20 mouse cellular contexts compared by ENCODE assay signal in genomic region chr13:75832697-75833096, GRCm38 (mm10). TPM values are rescaled to one million over a fixed set of nuclear protein-coding genes. Genes with fewer than 3 reads are reported as not detected.
A peak's percentile ranks its signal among the peaks of the same experiment; 100 is the strongest.
DNase-seq lines count a peak whose midpoint lies in the region; ATAC-seq and TF ChIP-seq lines count a peak whose summit lies in the region.
"Had no signal": no experiment of that assay in that cellular context is flagged by ENCODE, and none has a peak within 500 bp of the region (broad histone marks: within the 10 kb centered on the region; RNA-seq: fewer than 3 reads in every experiment).

No protein-coding gene starts in this region.

- TF ChIP-seq CTCF in midbrain, postnatal 0 days (IDR thresholded peaks at IDR 0.05) = no peak

- peak; percentile 28 for DNase-seq in heart, adult 11 months
- no peak for DNase-seq in heart, adult 18-20 months
- DNase-seq in layer of hippocampus, adult 11-12 months (ENCODE audit: low spot score) = no peak
- no peak for DNase-seq in midbrain, postnatal 0 days (ENCODE audit: low spot score)
- DNase-seq in spleen, postnatal 10 days (ENCODE audit: low spot score in 2 of 2) = no peak
- DNase-seq: adrenal gland, postnatal 25 days; cerebellum, adult 18-20 months; cerebellum, adult 9-11 months; cerebellum, postnatal 36 days; forebrain, postnatal 0 days; gastrocnemius, postnatal 14 days; heart, postnatal 10 days; heart, postnatal 4 days had no signal

- H3K9ac ChIP-seq in midbrain, postnatal 0 days (replicated peaks; ENCODE audit: low read length, poor library complexity, severe bottlenecking) = no peak overlapping the region
- H3K9ac ChIP-seq: forebrain, embryonic 13.5 days; forebrain, postnatal 0 days; hindbrain, embryonic 12.5 days had no signal

- H3K9me3 ChIP-seq in midbrain, postnatal 0 days (ENCODE audit: low read length) = no peaks in the 10 kb centered on the region
- H3K9me3 ChIP-seq: embryonic facial prominence, embryonic 10.5 days; forebrain, embryonic 13.5 days; heart, embryonic 10.5 days; hindbrain, embryonic 12.5 days had no signal

- H3K27me3 ChIP-seq in midbrain, postnatal 0 days (ENCODE audit: insufficient read depth, low read length) = no peaks in the 10 kb centered on the region
- H3K27me3 ChIP-seq: forebrain, embryonic 13.5 days; hindbrain, embryonic 12.5 days had no signal

- peak; percentile 90 for ATAC-seq in activated CD4-positive, CD25-positive, alpha-beta regulatory T cell, adult 4 months
- ATAC-seq in inflammation-experienced regulatory T-cells, adult 6 months = peak; percentile 91
- no peak for ATAC-seq in midbrain, postnatal 0 days (ENCODE audit: low FRiP score)
- ATAC-seq: forebrain, embryonic 13.5 days; hindbrain, embryonic 16.5 days had no signal

- no peaks in the 10 kb centered on the region for H3K4me1 ChIP-seq in midbrain, postnatal 0 days (ENCODE audit: insufficient read depth, low read length)
- H3K4me1 ChIP-seq: embryonic facial prominence, embryonic 10.5 days; forebrain, embryonic 13.5 days; heart, embryonic 10.5 days; hindbrain, embryonic 12.5 days had no signal

- H3K4me3 ChIP-seq in midbrain, postnatal 0 days (ENCODE audit: low read depth, low read length) = no peak overlapping the region
- H3K4me3 ChIP-seq: embryonic facial prominence, embryonic 10.5 days; forebrain, embryonic 13.5 days; heart, embryonic 10.5 days; hindbrain, embryonic 12.5 days had no signal

- no peak overlapping the region for H3K4me2 ChIP-seq in midbrain, postnatal 0 days (ENCODE audit: low read depth, low read length, poor library complexity, severe bottlenecking)
- H3K4me2 ChIP-seq: forebrain, embryonic 13.5 days; hindbrain, embryonic 12.5 days had no signal

- no peak overlapping the region for H3K27ac ChIP-seq in midbrain, postnatal 0 days (ENCODE audit: low read depth, low read length)
- H3K27ac ChIP-seq: embryonic facial prominence, embryonic 10.5 days; forebrain, embryonic 13.5 days; heart, embryonic 10.5 days; hindbrain, embryonic 12.5 days had no signal

- H3K36me3 ChIP-seq in midbrain, postnatal 0 days (ENCODE audit: insufficient read depth, low read length) = no peaks in the 10 kb centered on the region
- H3K36me3 ChIP-seq: embryonic facial prominence, embryonic 10.5 days; heart, embryonic 10.5 days; hindbrain, embryonic 12.5 days had no signal

RNA-seq across cellular contexts. Expression of gene Glrx, which starts 7.0 kb away (rescaled TPM):
- 10 to 100 TPM; 36.9 to 41.4 TPM for total RNA-seq in heart, adult 18-20 months (2021)
- polyA plus RNA-seq in activated CD4-positive, CD25-positive, alpha-beta regulatory T cell, adult 4 months (2017; shearing (Covaris generic)) = 100 to 1,000 TPM; 318 to 351 TPM
- polyA plus RNA-seq in inflammation-experienced regulatory T-cells, adult 6 months (2017; shearing (Covaris generic)) = 100 to 1,000 TPM; 230 to 500 (median 245) TPM
- total RNA-seq in midbrain, postnatal 0 days (2014; rRNA removed) = 61.7 and 66.3 TPM in 2 replicates
- polyA plus RNA-seq in midbrain, postnatal 0 days (2015; fragmentation: Nextera tagmentation; extraction: Ambion mirVana) = 69.3 and 71.4 TPM in 2 replicates
